Mouse (Mus musculus) bone marrow, adult 2 months (tissue): ENCODE data around the gene Dcp1a.

Experiments used
- CTCF ChIP-seq: fragments of 200-500 bp; IDR thresholded peaks from 2 replicates; pipeline ENCODE4 v1.5.1; 2011; ENCODE audit warnings: low read length, control low read depth; ENCODE audit not compliant: control insufficient read depth, insufficient read depth
- POLR2A ChIP-seq: fragments of 200-500 bp; IDR thresholded peaks from 2 replicates; pipeline ENCODE4 v1.6.1; 2011; ENCODE audit warnings: low read depth, mild to moderate bottlenecking, control low read depth, low read length, borderline replicate concordance; ENCODE audit not compliant: control insufficient read depth

DNA sequence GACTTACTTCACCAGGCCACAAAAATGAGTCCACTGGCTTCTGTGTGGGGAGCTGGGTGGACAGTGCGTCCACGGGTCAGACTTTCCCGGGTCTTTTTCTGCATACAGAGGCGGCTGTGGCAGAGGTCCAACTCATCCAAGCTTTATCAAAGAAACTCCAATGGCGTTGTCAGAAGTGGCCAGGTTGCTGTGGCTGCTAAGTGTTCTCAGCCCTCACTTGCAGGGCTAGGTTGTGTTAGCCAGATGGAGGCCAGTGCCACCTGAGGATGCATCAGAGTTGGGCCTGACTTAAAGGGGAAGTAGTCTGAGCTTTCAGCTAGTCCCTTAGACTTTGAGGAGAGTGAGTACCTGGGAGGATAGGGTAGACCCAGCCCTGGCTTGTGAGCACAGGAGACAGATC is 72.2 kb downstream of the Dcp1a start:
- TF ChIP-seq CTCF (no peak), POLR2A (no peak)
